Mouse (Mus musculus): ENCODE measurements at regions not wholly inside any gene's neighbourhood (a gene's known extent, or its start where the extent isn't known, plus 50 kb on each side); places are given as distances from the start of the nearest gene placed in this dataset.

DNA sequence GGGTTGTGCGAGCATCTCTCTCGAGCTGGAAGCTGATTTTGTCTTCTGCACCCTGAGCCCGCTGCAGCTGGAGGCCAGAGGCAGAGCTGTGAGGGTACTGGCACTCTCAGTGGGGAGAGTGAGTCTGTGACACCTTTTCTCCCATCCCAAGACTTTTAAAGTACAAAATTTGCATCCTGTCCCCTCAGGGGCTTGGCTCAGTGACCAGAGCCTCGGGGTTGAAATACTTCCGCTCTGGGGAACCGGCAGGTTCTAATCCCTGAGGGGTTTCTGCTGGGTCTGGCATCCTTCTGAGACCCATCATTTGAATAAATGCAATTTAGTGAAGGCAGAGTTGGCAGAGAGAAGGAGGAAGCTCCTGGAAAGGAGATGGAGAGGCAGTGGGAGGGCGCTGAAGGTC, 340.5 kb upstream of the Smim15 start:
- no peak for DNase-seq (ENCODE audit: low spot score in 2 of 2)

DNA sequence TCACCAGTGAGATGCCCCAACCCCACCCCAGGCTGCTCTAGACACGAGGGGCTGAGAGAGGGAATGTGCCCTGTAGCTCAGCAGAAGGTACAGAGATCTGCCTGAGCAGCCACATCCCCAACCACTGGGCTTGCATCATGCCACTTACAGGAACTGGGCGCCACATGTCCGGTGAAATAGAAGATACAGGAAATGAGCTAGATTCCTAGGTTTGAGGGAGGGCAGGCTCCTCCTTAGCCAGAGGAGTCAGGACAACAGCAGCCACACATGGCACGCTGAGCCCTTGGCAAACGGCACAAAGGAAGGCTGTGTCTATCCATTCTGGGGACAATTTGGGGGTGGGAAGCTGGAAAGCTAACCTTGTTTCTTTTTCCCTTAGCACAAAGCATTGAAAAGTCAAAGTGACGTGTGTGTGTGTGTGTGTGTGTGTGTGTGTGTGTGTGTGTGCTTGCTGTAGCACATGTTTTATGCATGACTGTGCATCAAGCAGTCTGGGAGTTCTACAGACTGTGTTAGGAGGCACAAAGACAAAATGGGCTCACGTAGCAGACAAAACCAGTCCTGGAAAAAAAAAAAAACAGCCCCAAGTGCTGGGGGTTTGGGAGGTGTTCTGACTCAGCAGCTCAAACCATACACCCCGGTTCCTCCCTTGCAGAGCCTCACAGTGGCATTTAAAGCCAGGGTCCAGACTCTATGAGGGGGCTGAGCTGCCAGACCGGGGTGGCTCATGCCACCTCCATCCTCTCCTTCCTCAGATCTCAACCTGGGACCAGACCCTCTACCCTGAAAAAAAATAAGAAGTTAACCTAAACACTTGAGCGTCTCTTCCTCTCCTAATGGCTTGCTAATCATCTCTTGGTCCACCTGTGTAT, 343.7 kb upstream of the Smim15 start:
- no peak for DNase-seq (ENCODE audit: low spot score in 2 of 2)

DNA sequence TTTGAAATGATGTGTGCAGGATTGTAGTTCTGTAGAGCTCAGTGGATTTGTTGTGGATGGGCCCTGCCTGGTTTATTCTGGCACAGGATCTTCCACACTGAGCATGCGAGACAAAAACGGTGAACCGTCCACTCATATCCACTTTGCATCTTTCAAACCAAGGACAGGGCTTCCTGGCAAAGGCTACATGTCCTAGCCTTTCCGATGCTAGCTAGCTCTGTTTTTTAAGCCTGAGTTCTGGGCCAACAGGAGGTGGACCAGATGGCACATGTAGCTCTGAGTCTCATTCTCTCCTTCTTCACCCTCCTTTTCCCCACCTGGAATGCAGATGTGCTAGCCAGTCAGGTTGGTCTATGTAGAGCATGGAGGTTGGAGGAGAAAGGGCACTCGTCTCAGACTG, 345.0 kb upstream of the Smim15 start:
- no peak for DNase-seq (ENCODE audit: low spot score in 2 of 2)

DNA sequence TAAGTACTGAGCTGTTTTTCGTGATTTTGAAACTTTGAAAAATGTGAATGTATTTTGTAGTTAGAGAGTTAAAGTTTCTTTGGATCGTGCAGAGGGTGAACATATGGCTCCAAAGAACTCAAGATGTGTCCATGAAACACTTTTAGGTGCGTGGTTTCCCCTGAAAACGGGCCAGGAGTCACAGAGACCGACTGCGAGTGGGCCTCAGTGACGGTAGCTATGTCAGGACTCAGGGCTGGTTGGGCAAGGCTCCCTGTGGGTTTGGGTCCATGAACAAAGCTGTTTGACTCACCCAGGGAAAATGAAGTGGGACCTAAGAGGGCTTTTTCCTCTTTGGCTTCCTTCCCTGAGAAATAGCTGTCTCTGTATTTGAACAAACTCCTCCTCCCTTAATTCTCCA, 345.9 kb upstream of the Smim15 start:
- no peak for DNase-seq (ENCODE audit: low spot score in 2 of 2)

DNA sequence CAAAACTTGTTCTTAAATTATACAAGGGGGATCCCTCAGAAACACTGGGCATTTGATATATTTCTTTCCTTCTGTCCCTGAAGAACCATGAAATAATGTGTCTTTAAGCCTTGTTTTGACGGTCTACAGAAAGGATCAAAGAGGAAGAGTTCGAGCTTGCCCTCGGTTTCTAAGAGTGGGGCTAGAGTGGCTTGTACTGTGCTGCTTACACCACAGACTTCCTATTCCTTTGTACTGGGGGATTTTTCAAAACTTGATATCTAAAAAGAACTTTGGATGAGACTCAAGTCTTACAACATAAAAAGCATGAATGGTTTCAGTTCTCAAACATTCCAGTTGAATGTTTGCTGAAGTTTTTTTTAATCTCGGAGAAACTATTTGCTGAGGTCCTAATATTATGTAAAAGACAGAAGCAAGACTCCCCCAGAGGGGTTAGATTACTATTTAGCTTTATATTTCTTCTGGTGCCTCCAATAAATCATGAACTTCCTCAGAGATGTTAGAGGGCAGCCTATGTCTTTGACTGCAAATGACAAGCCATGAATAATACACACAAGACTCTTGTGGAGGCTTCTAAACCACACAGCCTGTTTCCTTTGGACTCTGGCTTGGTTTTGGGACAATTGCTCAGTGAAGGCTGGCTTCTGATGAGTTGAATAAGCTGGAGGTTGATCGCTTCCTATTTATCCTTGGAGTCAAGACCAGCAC, 352.0 kb upstream of the Smim15 start:
- DNase-seq (ENCODE audit: low spot score in 2 of 2): no peak

DNA sequence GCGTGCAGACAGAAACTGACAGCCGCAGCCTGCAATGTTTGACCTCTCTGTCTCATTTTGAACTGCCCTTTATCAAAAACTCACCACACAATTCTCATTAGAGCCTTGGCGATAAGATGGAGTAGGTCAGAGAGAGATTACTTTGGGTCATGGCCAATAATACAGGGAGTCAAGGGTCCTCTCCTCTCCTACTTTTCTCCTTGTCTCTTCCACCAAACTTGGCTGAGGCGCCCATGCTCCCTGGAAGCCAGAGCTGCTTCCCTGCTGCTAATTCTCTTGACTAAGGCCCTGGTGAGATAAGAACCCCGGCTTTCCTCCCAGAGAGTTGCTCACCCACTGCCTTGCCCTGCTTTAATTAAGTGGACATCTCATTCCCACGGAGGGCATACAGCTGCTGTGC, 355.3 kb upstream of the Smim15 start:
- no peak for DNase-seq (ENCODE audit: low spot score in 2 of 2)

DNA sequence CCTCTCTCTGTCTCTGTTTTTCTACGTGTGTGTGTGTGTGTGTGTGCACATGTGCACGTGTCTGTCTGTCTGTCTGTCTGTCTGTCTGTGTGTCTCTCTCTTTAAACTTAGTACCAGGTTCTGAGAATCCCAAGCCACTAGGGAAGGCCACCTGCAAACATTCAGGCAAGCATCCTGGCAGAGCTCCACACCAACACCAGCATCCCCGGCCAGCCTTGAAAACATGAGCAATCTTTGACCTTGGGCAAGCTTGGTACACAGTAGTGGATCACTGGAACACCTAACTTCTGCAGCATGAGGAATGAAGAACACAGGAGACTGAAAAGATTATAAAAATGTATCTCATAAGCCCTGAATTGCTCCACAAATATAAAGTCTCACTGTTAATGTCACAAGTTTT, 359.0 kb upstream of the Smim15 start:
- DNase-seq (ENCODE audit: low spot score in 2 of 2): no peak

DNA sequence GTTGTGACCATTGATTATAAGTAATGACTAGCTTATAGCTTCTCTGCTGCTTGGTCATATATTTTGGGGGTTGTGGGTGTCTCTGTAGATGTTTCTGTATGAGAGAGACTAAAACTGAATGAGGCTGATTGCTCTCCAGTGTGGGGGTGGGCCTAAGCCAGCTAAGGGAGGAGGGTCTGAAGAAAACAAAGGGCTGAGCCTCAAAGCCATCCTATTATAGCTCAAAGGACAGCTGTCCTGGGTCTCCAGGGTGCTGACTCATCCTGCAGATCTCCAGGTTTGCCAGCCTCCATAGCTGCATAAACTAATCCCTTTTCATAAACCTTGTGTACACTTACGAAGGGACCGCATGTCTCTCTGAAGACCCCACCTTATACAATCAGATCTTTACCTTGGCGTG, 360.3 kb upstream of the Smim15 start:
- DNase-seq (ENCODE audit: low spot score in 2 of 2): no peak

DNA sequence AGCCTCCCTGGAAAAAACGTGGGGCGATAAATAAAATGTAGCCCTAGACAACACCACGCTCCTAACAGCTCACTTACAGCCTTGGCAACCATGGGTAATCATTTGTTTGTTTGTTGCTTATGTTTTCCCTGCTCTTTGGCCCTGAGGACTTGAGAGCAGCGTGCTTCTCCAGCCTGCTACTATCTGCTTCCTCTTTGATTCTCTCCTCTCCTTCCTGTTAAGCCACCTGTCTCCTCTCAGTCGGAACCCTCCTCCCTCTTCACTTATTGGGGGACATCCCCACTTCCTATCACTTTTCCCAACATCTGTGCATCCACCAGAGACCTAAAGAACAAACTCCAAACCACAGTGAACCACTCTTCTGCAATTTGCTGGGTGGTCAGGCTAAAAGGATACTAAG, 362.5 kb upstream of the Smim15 start:
- no peak for DNase-seq (ENCODE audit: low spot score in 2 of 2)

DNA sequence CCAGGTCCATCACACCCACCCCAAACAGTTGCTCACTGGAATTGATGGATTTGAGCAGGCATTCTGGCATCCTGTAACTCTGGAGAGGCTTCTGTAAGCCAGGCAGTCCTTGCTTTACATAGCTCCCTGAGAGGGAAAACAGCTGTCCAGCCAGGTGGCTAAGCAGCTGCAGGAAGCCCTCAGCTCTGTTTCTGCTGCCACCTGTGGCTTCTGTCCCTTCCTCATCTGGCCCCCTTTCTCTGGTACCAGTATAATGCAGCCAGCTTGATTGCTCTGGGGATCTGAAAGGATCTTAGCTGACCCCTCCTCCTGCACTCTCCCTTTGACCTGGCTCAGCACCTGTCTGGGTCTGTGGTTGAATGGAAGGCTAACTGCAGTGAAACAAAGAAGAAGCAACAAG, 365.4 kb upstream of the Smim15 start:
- no peak for DNase-seq (ENCODE audit: low spot score in 2 of 2)

DNA sequence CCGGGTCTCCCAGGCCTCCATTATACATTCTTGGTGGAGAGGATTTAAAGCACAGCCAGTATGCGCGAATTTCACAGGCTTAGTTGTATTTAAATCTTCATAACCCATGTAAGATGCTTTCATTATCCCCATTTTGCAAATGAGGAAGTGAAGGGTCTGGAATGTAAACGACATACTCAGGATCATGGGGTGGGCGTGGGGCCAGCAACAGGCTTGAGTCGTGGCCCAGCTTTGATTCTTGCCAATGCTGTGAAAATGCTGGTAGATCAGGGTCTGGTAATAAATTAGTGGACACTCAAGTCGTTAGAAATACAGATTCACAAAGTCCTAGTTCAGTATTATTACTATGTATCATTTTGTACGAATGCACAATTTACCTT, 367.2 kb upstream of the Smim15 start:
- DNase-seq (ENCODE audit: low spot score in 2 of 2): no peak

DNA sequence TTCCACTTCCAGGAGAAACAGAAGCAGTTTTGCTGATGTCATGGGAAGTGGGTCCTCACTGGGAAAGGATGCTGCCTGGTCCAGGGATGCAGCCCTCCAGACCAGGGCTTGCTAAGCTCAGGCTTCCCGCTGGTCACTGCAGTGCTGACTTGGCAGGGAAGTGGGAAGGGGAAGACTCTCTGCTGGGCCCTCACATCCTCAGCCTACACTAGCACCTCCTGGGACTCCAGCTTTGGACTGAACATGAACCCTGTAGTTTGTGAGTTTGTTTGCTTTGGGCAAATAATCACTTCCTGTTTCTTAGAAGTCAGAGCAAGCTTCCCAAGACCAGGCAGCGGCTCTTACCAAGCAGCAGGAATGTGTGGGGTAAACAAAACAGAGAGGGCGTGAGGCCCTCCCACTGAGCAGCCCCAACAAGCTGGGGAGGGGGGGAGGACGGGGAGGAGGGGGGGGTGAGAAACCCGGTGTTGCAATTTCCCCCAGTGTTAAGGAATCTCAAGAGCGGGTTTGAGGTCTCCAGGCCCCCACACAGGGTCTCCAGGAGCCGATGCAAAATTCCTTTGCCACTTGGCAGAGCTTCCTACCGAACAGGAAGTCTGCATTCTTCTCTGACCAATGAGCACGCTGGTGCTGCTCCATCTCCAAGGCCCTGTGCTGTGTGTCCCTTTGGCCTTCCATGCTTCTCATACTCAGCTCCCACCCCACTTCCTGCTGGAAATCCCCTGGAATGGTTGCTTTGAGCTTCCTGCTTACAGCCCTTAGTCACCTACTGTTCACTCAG, 367.7 kb upstream of the Smim15 start:
- peak; percentile 30 to 38 for DNase-seq (ENCODE audit: low spot score in 2 of 2)

DNA sequence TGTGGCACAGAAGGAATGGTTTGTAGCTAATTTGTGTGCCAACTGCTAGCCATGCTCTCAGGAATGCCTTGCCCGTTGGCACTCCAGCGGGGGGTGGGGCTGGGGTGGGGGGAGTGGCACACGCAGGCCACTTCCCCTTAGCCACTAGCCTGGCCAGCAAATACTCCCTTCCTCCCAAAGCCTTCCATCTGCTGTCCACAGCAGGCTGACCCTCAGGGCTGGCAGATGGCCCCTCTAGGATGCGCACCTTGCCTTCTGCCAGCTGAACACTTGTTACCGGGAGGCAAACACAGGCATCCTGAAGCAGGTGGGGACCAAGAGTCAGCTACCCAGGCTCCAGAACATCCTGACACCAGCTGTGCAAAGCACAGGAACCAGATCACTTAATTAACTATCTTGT, 372.1 kb upstream of the Smim15 start:
- no peak for DNase-seq (ENCODE audit: low spot score in 2 of 2)

DNA sequence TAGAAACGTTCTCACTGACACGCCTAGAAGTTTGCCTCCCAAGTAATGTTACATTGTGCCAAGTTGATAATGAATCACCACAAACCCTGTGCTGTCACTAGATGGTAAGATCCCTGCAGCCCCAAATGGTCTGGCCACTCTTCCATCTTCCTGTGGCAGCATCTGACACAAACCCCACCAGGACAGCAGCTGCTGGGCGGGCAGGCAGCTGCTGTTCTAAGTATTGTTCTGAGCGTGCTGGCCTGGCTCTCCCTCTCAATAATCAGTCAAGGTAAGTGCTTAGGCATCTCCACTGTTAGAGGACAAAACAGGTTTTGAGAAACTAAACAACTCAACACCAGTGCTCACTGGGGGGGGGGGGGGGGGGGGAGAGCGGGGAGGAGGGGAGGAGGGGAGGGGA, 375.7 kb upstream of the Smim15 start:
- no peak for DNase-seq (ENCODE audit: low spot score in 2 of 2)

DNA sequence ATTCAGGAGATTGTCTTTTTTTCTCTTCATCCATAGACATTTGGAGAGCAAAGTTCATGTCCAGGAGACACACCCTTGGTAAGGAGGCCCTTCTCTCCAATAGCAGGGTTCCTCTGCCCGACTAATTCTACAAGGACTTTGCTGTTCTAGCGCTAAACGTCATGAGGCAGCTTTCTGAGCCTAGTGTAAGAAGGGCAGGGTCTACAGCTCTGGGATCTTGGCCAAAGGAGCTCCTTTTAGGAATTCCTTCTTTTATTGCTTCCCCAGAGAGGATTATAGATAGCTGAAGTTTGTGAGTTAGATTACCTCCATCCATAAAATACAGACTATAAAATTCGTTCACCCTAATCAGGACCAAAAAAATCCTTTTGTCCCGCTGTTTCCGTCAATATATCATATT, 378.5 kb upstream of the Smim15 start:
- no peak for DNase-seq (ENCODE audit: low spot score in 2 of 2)

DNA sequence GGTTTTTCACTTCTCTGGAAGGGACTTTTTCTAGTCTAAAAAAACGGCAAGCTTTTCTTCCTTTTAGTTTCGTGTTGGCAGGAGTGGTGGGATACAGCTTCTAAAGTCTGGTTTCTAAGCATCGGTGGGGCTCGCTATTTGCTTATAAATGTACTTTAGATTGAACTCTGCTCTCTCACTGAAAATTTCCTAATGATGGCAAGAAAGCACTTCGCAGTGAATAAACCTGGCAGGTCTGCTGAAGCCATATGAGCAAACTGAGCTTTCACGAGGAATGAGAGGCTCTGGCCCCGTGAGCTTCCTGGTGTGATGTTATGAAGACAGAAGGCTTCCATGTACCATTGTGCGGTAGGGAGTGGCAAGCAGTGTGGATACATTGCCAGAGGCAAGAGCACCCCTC, 380.0 kb upstream of the Smim15 start:
- no peak for DNase-seq (ENCODE audit: low spot score in 2 of 2)

DNA sequence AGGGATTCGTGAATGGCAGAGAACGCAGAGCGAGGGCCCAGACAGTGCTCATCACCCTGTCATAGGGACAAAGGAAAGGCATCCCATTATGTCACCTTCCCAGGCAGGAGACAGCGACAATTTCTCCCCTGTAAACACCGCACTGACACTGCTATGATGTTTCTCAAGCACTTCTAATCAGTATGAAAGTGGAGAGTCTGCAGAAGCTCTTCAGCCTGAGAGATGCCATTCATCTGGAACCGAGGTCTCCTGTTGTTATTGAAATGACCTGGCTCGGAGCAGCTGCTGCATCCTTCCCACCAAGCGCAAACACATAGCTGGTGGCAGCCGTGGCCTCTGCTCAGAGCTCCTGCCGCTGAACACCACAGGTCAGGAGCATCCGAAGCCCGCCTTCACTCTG, 380.5 kb upstream of the Smim15 start:
- DNase-seq (ENCODE audit: low spot score in 2 of 2): no peak

DNA sequence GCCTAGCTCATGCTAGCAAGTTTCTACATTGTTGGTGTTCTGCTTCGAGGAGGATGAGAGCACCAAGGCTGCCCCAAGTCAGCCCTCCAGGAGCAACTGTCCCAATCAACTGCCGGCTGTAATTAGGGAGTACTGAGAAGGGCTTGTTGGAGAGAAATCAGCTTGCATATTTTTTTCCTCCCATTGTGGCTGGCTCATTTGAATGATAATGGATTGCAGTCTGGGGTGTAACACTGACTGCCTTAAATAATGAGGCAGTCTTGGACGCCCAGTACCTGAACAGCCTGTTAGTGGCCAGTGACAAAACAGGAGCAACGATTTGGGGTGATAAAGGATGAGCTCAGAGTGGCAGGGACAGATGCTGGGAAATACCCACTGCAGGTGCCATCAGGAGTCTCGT, 382.8 kb upstream of the Smim15 start:
- no peak for DNase-seq (ENCODE audit: low spot score in 2 of 2)

DNA sequence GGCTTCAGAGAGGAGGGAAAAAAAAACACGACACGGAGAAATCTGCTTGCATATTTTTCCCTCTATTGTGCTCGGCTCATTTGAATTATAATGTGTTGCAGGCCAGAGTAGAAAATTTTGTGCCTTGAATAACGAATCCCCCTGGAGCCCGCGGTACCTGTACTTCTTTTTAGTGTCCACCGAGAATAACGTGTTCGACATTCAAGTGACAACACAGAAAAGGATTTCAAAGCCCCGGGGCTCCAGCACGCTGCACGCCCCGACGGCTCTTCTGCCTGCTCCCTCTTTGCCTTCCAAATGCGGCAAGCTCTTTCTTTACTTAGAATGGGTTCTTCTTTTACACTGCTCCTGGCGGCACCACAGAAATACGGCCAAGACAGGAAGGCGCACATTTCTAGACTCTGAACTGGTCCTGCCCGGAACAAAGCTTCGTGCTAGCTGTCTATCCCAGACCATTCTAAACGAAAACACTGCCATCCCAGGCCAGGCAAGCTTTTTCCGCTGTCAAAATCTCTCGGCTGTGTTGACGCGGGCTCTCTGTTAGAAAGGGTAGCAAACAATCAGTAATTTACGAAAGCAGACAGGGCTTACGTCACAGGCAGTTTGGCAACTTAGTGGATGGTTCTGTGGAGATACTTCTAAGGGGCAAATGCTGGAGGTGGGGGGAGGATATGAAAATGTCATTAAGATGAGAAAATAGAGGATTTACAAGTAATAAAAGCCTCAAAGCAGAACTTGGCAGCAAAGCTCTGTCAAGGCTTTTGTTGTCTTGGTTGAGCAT, 398.2 kb upstream of the Smim15 start:
- DNase-seq (ENCODE audit: low spot score in 2 of 2): peak; percentile 19 to 20

DNA sequence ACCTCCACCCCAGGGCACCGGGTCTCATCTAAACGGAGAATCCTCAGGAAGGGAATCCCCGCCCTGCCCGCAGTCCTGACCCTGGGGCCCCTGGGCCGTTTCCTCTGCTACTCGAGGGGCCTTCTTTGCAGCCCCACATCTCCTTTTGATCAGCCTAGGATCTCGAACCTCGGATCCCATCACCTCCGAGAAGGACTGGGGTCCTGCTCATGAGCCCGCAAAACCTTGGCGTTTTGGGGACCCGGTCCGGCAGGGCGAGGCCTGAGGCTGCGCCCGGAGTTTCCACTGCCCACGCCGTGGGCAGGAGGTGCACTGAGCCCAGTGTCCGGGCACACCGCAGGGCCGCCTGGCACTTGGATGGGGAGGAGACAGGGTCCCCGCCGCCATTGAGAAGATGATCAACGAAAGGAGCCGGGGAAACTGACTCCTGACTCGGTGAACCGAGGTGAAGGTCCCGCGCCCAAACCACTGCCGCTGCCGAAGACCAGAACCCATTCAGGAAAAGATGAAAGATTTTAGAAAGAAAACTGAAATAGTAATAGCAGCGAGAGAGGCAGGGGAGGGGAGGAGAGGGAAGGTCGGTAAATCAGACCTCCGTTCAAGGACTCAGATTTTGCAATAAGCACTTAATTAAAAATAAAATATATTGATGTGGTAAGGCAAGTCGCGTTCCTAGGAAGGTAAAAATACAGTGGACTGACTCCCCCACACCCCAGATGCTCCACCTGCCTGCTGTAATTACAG, 399.0 kb upstream of the Smim15 start:
- peak in 1 of 2 experiments; percentile 5 for DNase-seq (ENCODE audit: low spot score in 2 of 2)

DNA sequence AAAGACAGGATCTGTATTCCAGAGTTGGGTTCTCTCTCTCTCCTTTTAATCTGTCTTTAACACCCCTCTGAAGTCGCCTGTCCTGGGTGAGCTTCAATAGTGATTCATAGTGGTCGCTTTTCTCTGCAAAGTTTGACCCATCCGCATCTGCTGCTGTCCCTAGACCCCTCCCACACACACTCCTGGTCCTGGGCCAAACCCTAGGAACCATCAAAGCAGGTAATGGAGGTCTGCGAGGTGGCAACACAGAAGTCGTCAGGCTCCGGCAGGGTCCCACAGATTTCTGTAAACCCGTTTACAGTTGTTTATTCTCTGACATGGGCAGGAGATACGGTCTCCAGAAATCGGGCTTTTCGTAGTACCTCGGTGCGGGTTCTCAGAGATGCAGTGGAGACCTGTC, 399.5 kb upstream of the Smim15 start:
- no peak for DNase-seq (ENCODE audit: low spot score in 2 of 2)

Measured in urinary bladder, postnatal 36 days (tissue).